Mouse (Mus musculus): ENCODE results near the gene Mettl9. TPM values are rescaled to one million over a fixed set of nuclear protein-coding genes. Genes with fewer than 3 reads are reported as not detected.

Gene Mettl9
- polyA plus RNA-seq, 3 experiments from 2014 or later, result 3.9 to 10.1 (median 7.1) TPM

DNA sequence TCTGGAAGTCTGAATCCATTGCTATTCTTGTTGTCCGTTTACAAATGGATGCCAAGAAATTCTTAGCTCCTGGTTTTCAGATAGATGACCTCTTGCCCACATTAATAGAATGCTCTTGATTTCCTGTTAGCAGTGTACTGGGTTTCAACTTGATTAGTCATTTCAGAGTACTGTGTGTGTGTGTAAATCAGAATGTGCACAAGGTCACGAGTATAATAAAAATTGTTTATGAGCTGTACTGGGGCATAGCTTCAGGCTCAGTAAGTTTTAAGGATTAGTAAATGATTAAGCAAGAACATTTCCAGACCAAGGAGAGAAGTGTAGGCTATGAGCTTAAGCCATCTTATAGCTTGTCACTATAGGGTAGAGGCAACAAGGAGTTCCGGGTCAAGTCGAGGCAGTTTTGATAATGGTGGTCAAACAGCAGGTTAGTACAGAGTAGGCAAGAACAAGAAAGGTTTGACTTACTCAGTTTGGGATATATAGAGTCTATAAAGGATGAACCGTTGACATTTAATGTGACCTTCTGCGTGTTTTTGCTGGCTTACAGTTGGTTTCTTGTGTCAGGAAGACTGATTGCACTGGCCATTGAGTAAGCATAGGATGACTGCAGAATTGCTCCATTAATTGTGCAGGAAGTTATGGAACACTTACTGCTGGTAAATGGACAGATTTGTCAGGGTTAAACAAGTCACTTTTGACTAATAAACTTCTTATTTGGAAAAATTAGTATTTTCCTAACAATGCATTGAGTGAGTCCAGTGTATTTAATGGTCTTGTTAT, 11.6 kb downstream of the Mettl9 start:
- no peak for ATAC-seq

DNA sequence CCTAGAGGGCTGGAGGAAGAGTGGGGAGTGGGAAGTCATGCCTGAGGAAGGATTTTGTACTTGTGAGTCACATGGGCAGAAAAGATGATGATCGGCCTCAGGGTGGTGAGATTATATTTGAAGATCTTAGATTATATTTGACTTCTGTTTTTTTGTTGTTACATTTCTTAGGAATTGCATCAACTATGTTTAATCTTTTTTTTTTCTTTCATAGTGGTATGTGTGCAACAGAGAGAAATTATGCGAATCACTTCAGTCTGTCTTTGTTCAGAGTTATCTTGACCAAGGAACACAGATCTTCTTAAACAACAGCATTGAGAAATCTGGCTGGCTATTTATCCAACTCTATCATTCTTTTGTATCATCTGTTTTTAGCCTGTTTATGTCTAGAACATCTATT, 13.4 kb downstream of the Mettl9 start:
- no peak for ATAC-seq

DNA sequence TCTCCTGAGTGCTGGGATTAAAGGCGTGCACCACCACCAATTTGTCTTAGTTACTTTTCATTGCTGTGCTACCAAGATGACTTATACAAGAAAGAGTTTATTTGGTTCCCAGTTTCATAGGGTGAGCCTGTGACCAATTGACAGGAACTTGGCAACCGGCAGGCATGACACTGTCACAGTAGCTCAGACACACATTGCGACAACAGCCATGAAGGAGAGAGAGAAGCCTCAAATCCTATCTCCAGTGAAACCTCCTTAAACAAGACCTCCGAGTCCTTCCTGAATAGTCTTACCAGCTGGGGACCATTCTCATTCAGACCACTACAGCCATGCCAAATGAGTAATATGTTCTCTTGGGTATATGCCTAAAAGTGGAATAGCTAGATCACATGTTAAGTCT, 18.8 kb downstream of the Mettl9 start:
- no peak for ATAC-seq

DNA sequence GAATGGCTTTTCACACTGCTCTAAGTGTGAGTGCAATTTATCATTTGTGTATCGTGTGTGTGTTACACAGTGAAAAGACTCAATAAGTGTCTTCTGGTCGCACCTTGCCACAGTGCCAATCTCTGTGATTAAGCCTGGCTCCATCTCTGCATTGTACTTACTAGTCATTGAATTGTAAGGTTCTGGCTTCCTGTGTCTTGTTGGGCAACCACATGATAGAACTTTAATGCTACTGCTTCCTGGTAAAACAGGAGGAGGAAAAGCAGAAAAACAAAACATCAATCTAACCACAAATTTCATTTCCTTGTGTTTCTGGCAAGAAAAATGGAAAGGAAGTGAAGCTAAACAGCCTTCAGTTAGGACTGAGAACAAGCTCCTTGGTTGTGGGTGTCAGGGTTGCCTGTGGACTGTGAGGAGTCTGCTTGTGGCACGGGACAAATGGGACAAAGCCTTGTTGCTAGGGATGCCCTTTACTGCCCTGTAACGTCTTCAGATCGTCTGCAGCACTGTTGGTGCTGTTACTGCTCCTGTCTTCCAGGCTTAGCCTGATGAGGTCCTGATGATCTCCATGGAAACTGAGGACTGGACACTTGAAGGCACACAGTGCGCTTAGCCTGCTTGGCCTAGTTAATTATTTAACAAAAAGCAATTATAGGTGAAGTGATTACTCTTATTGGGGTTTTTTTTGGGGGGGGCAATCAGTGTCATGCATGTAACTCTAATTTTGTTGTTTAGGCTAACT, 25.4 kb downstream of the Mettl9 start:
- ATAC-seq, result peak; percentile 85

DNA sequence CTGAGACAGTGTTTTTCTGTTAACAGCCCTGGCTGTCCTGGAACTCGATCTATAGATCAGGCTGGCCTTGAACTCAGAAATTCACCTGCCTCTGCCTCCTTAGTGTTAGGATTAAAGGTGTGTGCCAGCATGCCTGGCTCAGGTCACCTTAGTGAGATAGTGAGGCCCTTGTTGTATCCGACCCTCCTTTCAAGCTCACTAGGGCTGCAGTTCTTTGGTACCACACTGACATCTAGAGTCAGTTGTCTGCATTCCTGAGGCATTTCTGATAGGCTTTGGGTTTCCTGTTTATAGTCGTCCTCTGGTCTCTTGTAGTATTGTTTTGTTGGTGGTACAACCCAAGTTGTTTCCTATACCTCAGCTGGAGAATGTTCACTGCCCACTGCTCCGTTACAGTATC, 30.1 kb downstream of the Mettl9 start:
- ATAC-seq, result peak; percentile 59

DNA sequence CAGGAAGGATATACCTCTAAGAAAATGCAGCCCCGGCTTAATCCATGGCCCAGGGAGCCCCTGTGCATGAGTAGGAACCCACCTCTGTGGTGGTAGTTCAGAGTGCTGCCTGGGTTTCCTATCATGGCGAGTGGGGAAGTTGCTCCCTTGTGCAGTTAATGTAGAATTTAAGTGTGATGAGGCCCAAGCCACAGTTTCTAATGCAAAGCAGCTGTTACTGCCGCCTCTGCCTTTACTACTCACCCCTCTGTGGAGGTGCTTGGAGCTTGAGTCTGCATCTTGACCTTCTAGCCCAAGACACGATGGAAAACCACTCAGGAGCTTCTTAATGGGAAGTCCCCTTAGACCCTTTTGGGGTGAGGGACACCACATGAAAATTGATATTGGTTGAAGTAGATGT, 37.0 kb downstream of the Mettl9 start:
- no peak for ATAC-seq

DNA sequence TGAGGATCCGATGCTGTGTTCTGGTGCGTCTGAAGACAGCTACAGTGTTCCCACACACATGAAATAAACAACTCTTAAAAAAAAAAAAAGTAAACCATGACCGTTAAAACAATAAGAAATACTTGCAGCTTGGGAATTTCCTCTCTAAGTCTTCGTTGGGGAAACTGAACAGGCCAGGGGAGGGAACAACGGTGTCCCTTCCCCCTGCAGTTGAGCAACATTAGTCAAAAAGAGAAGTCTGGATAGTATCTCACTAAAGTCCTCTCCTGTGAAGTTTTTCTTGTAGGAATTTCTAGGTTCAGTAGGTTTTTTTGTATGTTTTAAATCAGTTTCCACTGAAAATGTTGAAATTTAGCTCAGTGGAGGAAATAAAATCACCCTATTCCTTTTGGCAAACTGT, 38.3 kb downstream of the Mettl9 start:
- no peak for ATAC-seq

DNA sequence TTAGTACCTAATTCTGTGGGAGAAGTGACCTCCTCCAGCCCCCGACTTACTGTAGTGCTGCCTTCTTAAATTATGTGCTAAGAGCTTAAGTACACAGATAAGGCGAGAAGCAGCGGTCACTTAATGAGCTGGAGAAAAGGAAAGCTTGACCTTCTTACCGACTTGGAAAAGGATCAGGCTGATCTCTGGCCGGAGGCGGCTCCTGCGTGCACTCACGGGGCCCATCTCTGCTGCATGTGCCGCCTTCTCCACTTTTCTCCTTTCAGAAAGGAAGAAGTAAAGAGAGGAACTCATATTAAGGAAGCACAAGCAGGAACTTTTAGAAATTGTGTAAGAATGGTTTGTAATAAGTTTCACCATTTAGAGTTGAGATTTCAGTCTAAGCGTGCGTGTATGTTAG, 40.0 kb downstream of the Mettl9 start, which contains the start of gene Igsf6:
Igsf6 (minus strand) TSS at position 292 of the 400 bp plus-strand sequence.
- no peak for ATAC-seq

DNA sequence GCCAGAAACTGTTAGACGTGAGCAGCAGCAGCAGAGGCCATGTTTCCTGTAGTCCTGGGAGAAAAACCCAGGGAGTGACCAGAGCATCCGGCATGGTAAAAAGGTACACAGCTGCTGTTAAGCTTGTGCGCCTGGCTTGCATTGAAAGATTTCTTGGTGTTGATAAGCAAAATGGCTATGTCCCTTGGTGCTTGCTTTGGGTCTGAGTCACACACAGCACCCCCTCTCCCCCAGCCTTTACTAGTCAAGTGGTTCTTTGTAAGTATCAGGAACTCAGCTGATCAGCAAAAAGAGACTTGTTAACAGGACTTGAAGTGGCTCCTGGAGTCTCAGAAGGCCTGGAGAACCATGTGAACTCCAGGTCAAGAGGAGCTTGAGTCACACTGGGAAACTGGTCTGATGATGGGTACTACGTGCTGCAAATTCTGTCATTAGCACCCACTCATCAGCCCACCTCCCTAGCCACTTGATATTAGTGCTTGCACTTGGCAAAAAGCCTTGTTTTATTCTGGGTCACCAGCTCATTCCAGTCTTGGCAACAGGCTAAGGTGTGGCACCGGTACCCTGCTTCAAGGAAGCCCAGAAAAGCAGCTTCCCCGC, 40.7 kb downstream of the Mettl9 start:
- ATAC-seq, result no peak

DNA sequence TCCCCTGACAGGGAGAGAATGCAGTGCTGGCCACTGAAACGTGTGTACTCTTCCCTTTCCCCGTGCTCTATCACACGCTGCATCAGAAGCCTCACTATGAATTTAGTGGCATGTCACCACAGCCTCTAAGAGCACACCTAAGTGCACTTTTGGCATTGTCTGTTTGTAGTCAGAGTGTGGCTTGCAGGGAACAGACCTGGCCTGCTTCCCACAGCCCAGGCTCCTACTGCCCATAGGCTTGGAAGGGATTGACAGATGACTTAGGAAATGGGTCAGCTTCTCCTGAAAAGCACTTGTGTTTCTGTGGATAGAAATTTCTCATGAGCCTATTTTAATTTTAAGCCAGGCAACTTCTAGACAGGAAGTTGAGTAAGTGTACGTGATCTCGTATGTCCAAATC, 41.2 kb downstream of the Mettl9 start:
- ATAC-seq, result no peak

DNA sequence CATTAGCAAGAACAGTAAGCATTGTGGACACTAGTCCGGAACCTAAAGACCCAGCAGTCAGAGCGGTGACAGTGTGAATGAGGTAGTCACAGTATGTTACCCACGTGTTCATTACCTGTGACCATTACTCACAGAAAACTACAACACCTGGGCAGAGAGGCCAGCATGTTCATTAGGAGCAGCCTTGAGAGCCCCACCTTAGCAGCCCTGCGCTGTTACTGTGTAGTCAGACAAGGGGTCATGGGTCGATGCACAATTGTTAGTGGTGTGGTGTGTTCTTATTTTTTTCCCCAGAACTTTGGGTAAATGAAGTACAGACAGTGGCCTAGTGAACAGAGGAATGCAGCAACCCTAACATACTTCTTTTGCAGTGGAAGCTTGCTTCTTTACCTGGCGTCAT, 43.1 kb downstream of the Mettl9 start:
- ATAC-seq, result no peak

DNA sequence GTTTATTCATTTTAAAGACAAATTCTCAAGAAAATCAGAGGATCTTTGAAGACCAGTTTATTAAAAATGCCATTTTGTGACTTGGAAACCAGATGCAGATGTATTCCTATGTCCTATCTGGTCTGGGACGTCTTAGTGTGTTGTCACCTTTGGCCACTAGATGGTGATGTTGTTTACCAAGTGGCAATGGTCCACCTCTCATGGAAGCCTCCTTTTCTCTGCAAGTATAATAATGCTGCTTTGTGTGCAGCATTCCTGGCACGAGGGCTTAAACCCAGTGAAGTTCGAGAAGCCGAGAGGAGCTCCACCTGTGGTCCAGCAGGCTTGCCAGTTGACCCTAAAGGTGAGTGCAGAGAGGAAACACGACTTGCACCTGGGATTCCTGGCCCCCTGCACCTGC, 43.6 kb downstream of the Mettl9 start:
- ATAC-seq, result no peak

DNA sequence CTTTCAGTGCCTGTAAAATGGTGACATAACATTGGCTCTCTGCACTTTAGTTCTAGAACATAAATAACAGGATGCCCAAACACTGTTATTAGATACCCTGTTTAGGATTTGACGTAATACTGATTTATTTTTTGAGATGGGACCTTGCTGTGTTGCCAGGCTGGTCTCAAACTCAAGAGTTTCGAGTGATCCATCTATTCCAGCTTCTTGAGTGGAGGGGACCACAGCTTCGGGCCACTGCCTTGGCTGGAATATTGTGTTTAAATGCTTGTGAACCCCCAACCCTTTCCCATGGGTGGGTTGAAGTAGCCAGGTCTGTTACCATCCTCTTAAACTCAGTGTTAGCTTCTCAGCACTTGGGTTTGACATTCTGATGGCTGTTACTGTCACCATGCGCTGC, 47.1 kb downstream of the Mettl9 start, which contains the start of gene Otoa:
Otoa (plus strand) TSS at position 301 of the 400 bp plus-strand sequence.
- no peak for ATAC-seq

DNA sequence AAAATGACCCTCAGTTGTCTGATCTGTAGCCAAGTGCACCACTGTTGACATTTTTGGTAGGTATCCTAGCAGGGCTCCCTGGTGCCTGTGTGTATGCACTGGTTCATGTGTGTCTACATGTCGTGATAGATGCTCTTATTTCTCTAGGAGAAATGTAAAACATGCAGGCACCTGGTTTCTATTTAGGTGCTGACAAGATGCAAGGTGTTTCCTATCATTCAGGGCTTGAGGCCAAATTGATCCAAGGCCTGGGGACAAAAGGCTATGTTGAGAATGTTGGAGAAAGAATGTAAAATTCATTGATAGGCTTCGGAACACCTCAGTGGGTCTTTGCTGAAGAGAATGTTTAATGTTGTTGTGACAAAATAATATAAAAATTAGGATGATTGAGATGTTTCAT, 47.6 kb downstream of the Mettl9 start:
- no peak for ATAC-seq

DNA sequence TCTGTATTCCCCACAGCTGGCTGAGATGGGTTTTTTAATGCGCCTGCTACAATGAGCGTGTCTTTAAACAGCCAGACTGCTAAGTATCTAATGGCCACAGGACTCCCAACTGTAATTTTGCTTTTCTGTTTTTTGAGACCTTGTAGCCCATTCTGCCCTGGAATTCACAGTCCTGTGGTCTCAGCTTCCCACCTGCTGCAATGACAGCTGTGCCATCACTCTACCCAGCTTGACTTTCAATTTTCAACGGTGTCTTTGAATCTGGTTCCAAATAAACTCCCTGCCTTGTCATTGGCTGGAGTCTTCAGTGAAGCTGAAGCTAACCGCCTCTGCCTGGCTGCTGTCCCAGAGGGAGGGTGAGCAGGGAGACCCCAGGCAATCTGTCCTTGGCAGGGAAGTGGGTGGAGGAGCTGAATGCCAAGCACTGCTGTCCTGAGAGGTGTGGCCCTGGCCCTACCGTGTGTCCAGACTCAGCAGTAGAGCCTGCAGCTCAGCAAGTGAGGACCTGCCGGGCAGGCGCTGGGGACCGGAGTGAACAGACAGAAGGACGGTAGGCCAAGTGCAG, 48.8 kb downstream of the Mettl9 start:
- ATAC-seq, result no peak

DNA sequence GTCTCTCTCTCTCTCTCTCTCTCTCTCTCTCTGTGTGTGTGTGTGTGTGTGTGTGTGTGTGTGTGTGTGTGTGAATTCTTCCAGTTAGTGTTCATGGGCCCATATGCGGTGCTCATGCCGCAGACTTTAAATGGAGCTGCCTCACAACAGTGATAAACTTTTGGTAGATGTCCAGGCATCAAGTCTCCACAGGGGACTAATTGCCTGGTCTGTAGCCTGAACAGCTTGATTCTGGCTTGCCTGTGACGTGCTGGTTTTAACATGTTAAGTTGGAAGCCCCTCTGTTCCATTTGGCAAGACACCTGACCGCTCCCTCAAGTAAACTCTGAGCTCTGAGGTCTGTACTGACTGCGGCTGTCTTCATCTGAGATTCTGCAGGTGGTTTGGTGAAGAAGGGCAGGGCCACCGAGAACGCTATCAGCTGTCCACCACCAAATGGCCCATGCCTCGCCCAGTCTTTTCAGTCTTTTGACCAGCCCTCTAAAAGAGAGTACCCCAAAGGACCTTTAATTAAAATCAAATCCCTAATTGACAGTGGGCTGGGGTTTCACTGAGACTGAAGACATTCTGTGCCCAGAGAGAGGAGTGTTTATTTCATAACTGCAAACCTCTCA, 50.7 kb downstream of the Mettl9 start:
- no peak for ATAC-seq

DNA sequence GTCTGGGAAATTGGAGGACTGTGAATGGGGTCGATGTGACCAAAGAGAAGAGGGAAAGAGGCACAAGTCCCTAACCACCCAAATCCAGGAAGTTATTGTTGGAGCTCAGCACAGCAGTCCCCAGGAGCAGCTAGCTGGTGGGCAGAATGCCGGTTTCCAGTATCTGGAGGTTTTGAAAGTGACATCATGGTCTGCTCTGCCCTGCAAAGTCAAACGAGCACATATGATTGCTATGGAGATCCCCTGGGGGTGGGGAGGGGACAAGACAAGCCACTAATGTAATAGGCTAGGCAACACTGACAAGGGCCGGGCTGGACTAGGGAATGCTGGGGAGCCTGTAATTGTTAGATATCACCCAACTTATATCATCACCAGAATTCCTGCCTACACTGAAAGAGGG, 51.3 kb downstream of the Mettl9 start:
- no peak for ATAC-seq

DNA sequence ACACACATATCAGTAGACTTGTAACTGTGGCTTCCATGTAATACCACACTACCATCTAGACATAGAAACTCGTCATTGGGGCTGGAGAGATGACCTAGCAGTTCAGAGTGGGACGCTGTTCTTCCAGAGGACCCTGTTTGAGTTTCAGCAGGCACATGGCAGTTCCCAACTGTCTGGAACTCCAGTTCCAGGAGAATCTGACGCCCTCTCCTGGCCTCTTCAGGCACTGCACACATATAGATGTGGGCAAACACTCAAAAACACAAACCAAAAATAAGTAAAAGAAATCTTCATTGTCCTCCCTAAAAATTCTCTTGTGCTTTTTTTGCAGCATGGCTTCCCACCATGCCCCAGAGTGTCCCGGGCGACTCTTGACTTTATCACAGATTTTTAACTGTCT, 54.5 kb downstream of the Mettl9 start:
- no peak for ATAC-seq

DNA sequence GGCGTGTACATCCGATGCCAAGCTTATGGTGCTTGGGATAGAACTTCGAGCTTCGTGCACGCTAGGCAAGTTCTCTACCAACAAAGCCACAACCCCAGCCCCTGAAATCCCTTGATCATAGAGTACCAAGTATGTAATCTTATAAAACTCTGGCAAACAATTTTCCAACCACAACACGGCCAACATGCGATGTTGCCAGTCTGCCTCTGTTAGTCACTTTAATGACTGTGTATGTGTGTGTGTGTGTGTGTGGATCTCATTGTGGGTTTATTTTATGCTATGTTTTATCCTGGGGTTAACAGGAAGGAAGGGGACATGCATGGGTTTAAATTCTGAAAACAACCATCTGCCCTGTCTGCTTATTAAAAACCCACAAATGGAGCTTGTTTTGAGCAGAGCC, 56.5 kb downstream of the Mettl9 start:
- ATAC-seq, result no peak

DNA sequence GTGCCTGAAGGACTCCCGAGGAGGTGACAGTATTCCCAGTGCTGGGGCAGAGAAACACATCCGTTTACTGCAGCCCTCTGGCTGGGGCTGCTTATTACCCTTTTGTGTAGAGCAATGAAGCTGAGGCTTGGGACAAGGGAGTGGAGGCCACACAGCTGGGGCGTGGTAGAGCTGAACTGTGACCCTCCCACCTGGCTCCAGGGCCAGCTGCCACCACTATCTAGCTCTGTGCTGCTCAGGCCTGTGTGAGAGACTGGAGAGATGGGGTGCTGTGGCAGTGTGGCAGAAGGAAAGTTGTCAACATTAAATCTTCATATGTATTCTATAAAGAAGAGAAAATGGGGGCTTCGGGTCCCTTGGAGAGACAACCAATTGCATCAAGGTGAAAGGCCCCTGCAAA, 58.8 kb downstream of the Mettl9 start:
- ATAC-seq, result no peak

DNA sequence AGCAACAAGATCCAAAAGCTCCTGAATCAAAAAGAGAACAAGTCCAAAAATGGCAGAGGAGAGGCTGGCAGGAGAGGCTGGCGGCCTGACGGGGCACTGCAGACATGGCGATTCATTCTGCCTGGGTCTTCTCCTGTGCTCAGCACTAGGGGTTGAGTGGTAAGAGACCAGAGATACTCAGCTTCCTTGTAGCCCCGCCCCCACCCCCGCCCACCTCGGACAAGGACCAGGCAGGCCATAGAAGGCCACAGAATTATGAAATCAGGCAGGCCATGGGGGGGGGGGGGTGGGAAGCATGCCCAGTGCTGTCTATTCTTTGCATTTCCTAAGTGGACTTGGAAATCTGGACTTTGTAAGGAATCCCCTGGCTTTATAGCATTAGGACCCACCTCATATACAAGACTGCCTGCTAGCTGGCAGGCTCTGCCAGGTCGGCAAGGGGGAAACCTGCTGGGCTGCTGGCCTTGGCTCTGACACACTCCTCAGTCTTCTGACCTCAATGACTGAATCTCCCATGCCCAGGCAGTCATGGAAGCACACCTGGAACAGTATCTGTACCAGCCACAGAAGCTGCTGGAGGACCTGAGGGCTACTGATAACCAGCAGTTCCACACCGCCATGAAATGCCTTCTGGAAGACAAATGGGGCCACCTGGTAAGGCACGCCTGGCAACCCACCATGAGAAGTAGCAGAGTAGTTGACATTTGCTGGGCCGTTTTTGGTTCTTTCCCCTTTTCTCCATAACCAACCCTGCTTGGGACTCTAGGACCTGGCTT, 64.6 kb downstream of the Mettl9 start:
- no peak for ATAC-seq

DNA sequence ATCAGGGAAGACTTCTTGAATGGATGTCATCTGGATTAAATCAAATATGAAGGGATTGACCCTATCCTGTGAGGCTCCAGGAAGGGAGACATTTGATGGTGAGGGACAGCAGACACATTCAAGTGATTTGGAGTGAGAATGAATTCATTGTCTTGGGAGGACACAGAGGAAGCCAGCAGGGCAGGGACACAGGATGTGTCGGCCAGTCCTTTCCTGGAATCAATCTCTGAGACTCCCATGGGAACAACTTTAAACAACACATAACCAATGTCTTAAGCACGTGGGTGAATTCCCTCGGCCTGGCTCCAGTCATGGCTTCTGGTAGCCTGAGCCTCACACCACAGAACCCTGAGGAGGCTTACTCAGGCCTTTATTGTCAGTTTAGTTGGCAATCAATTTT, 73.6 kb downstream of the Mettl9 start:
- ATAC-seq, result no peak

Data from inflammation-experienced regulatory T-cells, adult 6 months (primary cell).